Mouse (Mus musculus): ENCODE measurements around the gene Tmem189.

The Tmem189 gene

GRCm38 (mm10) chr2:167685137-167685536 is 4.5 kb downstream of the Tmem189 start:
- in situ Hi-C loops (cut with MboI; ENCODE audit: low sequenced_read_pairs), result loop anchor here (5.0 kb wide), 1 partner anchor 207 kb away; no protein-coding TSS in a partner anchor

GRCm38 (mm10) chr2:167683721-167684120 is 5.9 kb downstream of the Tmem189 start:
- in situ Hi-C loops (cut with MboI; ENCODE audit: low sequenced_read_pairs), result no loop called here

- in situ Hi-C loops (cut with MboI; ENCODE audit: low sequenced_read_pairs), result no loop called here
These were observed 9.0 kb downstream of the Tmem189 start for GRCm38 (mm10) chr2:167680657-167681056.

GRCm38 (mm10) chr2:167679902-167680430 is 9.7 kb downstream of the Tmem189 start:
- in situ Hi-C loops (cut with MboI; ENCODE audit: low sequenced_read_pairs), result loop anchor here (5.0 kb wide), 1 partner anchor 38 kb away; no protein-coding TSS in a partner anchor

GRCm38 (mm10) chr2:167678600-167678999 is 11.0 kb downstream of the Tmem189 start:
- in situ Hi-C loops (cut with MboI; ENCODE audit: low sequenced_read_pairs), result loop anchor here (5.0 kb wide), 1 partner anchor 36 kb away; no protein-coding TSS in a partner anchor

- in situ Hi-C loops (cut with MboI; ENCODE audit: low sequenced_read_pairs), result loop anchor here (5.0 kb wide), 1 partner anchor 33 kb away; no protein-coding TSS in a partner anchor
These were observed 14.3 kb downstream of the Tmem189 start for GRCm38 (mm10) chr2:167675120-167675909.

- in situ Hi-C loops (cut with MboI; ENCODE audit: low sequenced_read_pairs), result no loop called here
These were observed 17.4 kb downstream of the Tmem189 start for GRCm38 (mm10) chr2:167672212-167672685.

- in situ Hi-C loops (cut with MboI; ENCODE audit: low sequenced_read_pairs), result no loop called here
These were observed 18.5 kb downstream of the Tmem189 start for GRCm38 (mm10) chr2:167671101-167671633.

- in situ Hi-C loops (cut with MboI; ENCODE audit: low sequenced_read_pairs), result no loop called here
These were observed 20.2 kb downstream of the Tmem189 start for GRCm38 (mm10) chr2:167669398-167669797.

GRCm38 (mm10) chr2:167668426-167668825 is 21.2 kb downstream of the Tmem189 start:
- in situ Hi-C loops (cut with MboI; ENCODE audit: low sequenced_read_pairs), result no loop called here

GRCm38 (mm10) chr2:167665972-167666713 is 23.5 kb downstream of the Tmem189 start:
- in situ Hi-C loops (cut with MboI; ENCODE audit: low sequenced_read_pairs), result no loop called here

GRCm38 (mm10) chr2:167662713-167663112 is 26.9 kb downstream of the Tmem189 start:
- in situ Hi-C loops (cut with MboI; ENCODE audit: low sequenced_read_pairs), result no loop called here

- in situ Hi-C loops (cut with MboI; ENCODE audit: low sequenced_read_pairs), result no loop called here
These were observed 28.1 kb downstream of the Tmem189 start, which contains the start of gene Gm20431 for GRCm38 (mm10) chr2:167661270-167662203. TSS of gene Gm20431 (minus strand) at chr2:167661496.

- in situ Hi-C loops (cut with MboI; ENCODE audit: low sequenced_read_pairs), result no loop called here
These were observed 29.0 kb downstream of the Tmem189 start for GRCm38 (mm10) chr2:167660611-167660971.

- in situ Hi-C loops (cut with MboI; ENCODE audit: low sequenced_read_pairs), result no loop called here
These were observed 29.6 kb downstream of the Tmem189 start for GRCm38 (mm10) chr2:167659847-167660610.

- in situ Hi-C loops (cut with MboI; ENCODE audit: low sequenced_read_pairs), result no loop called here
These were observed 30.3 kb downstream of the Tmem189 start for GRCm38 (mm10) chr2:167659177-167659846.

- in situ Hi-C loops (cut with MboI; ENCODE audit: low sequenced_read_pairs), result no loop called here
These were observed 30.9 kb downstream of the Tmem189 start for GRCm38 (mm10) chr2:167658712-167659111.

- in situ Hi-C loops (cut with MboI; ENCODE audit: low sequenced_read_pairs), result no loop called here
These were observed 31.6 kb downstream of the Tmem189 start for GRCm38 (mm10) chr2:167657973-167658372.
